Mouse (Mus musculus) forebrain, embryonic 12.5 days (tissue): Measurements from ENCODE around the gene Bend7. TPM values are rescaled to one million over a fixed set of nuclear protein-coding genes. Genes with fewer than 3 reads are reported as not detected.

ENCODE experiments used
- ATAC-seq: fragments of 200-750 bp; cut with Nextera tagmentation; 2 replicates; pipeline ENCODE4 v1.8.0; 2017; ENCODE audit warnings: moderate TSS enrichment; ENCODE audit not compliant: low FRiP score
- H3K27ac ChIP-seq: fragments of 300-500 bp; sonication (generic); 2 replicates; pipeline ENCODE4 v1.5.1; 2016; ENCODE audit warnings: mild to moderate bottlenecking
- H3K27me3 ChIP-seq: fragments of 300-500 bp; sonication (generic); 2 replicates; pipeline ENCODE4 v1.6.1; 2016; ENCODE audit warnings: mild to moderate bottlenecking
- H3K36me3 ChIP-seq: fragments of 300-500 bp; sonication (generic); replicated peaks from 2 replicates; pipeline ENCODE4 v1.6.1; 2016; ENCODE audit warnings: mild to moderate bottlenecking
- H3K4me1 ChIP-seq: fragments of 300-500 bp; sonication (generic); 2 replicates; pipeline ENCODE4 v1.6.1; 2016
- H3K4me2 ChIP-seq: fragments of 300-500 bp; sonication (generic); 2 replicates; pipeline ENCODE4 v1.6.1; 2016; ENCODE audit warnings: mild to moderate bottlenecking, moderate library complexity
- H3K4me3 ChIP-seq: fragments of 300-500 bp; sonication (generic); replicated peaks from 2 replicates; pipeline ENCODE4 v1.5.1; 2016; ENCODE audit warnings: mild to moderate bottlenecking
- H3K9ac ChIP-seq: fragments of 300-500 bp; sonication (generic); 2 replicates; pipeline ENCODE4 v1.6.1; 2016; ENCODE audit warnings: mild to moderate bottlenecking
- H3K9me3 ChIP-seq: fragments of 300-500 bp; sonication (generic); 2 replicates; pipeline ENCODE4 v1.6.1; 2016
- WGBS: fragments of 180-500 bp; shearing (Covaris S2); methylation state at CpG from one replicate; pipeline ENCODE4 v1.1.7; 2016; 5-methylcytosine and 5-hydroxymethylcytosine counted together
- polyA plus RNA-seq: library from polyadenylated mRNA; unstranded; fragments of >200 nt; fragmentation: Nextera tagmentation; extraction: Ambion mirVana; gene quantifications from 2 replicates; pipeline ENCODE4 v1.2.1, GENCODE M21; 2016

Gene Bend7
- polyA plus RNA-seq, 1 experiment from 2014 or later = 4.0 TPM

- Histone ChIP-seq H3K9me3 (no peaks in the 10 kb centered on the region), H3K36me3 (no peaks in the 10 kb centered on the region), H3K27me3 (no peaks in the 10 kb centered on the region), H3K4me3 (no peak overlapping the region), H3K27ac (no peak overlapping the region), H3K9ac (no peak overlapping the region), H3K4me2 (no peak overlapping the region), H3K4me1 (no peaks in the 10 kb centered on the region)
- WGBS = 80% methylated on average over 6 of the region's 6 CpGs
- no peak for ATAC-seq
Observed at GRCm38 (mm10) chr2:4829489-4830065, 111.9 kb downstream of the Bend7 start.

- Histone ChIP-seq H3K36me3 (no peaks in the 10 kb centered on the region), H3K27me3 (no peaks in the 10 kb centered on the region), H3K4me3 (no peak overlapping the region), H3K9ac (no peak overlapping the region), H3K4me2 (no peak overlapping the region), H3K4me1 (no peaks in the 10 kb centered on the region), H3K9me3 (no peaks in the 10 kb centered on the region), H3K27ac (no peak overlapping the region)
- 88% methylated on average over 4 of the region's 4 CpGs for WGBS
- ATAC-seq = no peak
Observed at GRCm38 (mm10) chr2:4831493-4831892, 113.9 kb downstream of the Bend7 start.

- WGBS = 78% methylated on average over 4 of the region's 4 CpGs
- no peak for ATAC-seq
Observed at GRCm38 (mm10) chr2:4832166-4832565, 114.5 kb downstream of the Bend7 start.

GRCm38 (mm10) chr2:4849449-4849848 is 131.8 kb downstream of the Bend7 start:
- Histone ChIP-seq H3K27ac (no peak overlapping the region), H3K4me1 (no peaks in the 10 kb centered on the region), H3K4me2 (no peak overlapping the region), H3K27me3 (no peaks in the 10 kb centered on the region), H3K36me3 (no peaks in the 10 kb centered on the region), H3K9ac (no peak overlapping the region), H3K4me3 (no peak overlapping the region), H3K9me3 (no peaks in the 10 kb centered on the region)
- WGBS = 82% methylated on average over 2 of the region's 2 CpGs
- no peak for ATAC-seq

More at GRCm38 (mm10) chr2:4832166-4832565, 114.5 kb downstream of the Bend7 start:
- H3K9ac ChIP-seq = no peak overlapping the region
- no peak overlapping the region for H3K4me2 ChIP-seq
- H3K27ac ChIP-seq = no peak overlapping the region
- no peaks in the 10 kb centered on the region for H3K4me1 ChIP-seq
- no peak overlapping the region for H3K4me3 ChIP-seq
- H3K9me3 ChIP-seq = no peaks in the 10 kb centered on the region
- no peaks in the 10 kb centered on the region for H3K27me3 ChIP-seq
- H3K36me3 ChIP-seq = no peaks in the 10 kb centered on the region

Other genes with a start within 250 kb of the Bend7 start
- 56.0 and 61.5 TPM in 2 replicates for gene Prpf18, start 65.7 kb upstream of the Bend7 start, polyA plus RNA-seq
- 132 TPM in 2 replicates for gene Sephs1, start 163.7 kb downstream of the Bend7 start, polyA plus RNA-seq
- 43.4 and 44.0 TPM in 2 replicates for gene Phyh, start 201.2 kb downstream of the Bend7 start, polyA plus RNA-seq